Mouse (Mus musculus): ENCODE measurements around the gene Vmn2r62.
"Not testable (repeated sequence)": the region's sequence is repeated elsewhere in the genome, so short reads cannot be mapped to it uniquely, and the experiment has no call there.

Gene Vmn2r62

DNA sequence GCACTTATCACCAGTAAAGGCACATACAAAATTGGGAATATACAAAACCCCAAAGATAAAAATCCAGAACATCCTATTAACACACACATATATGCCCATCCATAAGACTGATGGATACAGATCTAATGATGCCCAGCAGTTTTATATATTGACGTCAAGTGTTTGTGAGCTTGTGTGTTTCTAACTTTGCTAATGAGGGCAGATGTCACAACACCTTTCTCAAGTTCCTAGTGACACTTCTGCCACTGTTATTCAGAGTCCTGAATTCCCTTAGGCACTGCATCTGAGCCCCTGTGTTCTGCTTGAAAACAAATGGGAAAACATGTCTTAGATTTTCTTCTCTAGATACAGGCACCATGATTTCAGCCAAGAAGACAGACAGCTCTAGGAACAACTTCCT, at the start of gene Vmn2r62:
Vmn2r62 (minus strand) TSS at position 101 of the 400 bp plus-strand sequence.
- not testable (repeated sequence) for DNase-seq (ENCODE audit: low read depth, low spot score)

DNA sequence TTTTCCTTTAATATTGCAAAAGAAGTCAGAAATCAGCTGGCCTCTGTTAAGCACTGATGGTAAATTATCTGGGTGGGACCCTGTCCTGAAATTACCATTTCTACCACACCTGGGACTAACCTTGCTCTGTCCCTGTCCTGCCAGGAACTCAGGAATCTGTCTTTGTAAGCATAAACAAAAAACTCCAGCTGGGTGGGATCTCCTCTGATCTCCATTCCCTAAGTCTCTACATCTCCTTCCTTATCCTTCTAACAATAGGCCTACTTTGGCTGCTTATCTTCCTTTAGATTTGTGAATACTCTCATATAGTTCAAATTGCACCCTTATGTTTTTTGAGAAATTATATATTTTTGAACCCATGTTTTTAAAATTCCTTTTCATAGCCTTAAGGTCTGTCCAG, 45.0 kb upstream of the Vmn2r62 start:
- DNase-seq (ENCODE audit: low read depth, low spot score): not testable (repeated sequence)

DNA sequence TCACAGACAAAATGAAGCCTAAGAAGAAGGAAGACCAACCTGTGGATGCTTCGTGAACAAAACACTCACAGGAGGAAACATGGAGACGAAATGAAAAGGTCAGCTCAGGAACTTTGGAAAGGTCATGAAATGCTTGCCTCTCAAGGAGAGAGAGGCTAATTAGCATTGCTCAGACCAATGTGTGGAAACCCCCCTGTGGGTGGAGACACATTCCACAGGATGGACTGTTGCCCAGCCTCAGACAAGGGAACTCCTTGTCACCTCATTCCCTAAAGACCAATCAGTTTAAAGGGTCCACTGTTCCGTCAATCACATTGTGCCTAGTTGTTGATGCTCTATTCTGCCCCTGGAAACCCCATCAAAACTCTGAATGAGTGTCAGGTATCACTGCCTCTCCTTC, 38.9 kb upstream of the Vmn2r62 start:
- no peak for DNase-seq (ENCODE audit: low read depth, low spot score)

DNA sequence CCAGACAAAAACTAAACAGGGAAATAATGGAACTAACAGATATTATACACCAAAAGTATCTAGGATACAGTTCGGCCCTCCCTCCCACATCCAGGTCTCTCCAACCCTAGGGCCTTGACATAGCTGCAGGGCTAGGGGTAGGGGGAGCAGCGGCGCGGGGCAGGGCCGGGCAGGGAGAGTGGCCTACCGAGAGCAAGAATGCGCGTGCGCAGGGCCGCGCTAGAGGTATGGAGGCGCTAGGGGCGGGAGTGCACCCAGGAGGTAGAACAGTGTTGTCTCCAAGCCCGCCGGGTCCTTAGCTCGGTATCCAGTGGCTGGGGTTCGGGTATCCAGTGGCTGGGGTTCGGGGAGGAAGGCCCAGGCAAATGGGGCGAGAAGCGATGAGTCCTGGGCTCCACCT, 43.5 kb downstream of the Vmn2r62 start:
- DNase-seq (ENCODE audit: low read depth, low spot score): no peak

DNA sequence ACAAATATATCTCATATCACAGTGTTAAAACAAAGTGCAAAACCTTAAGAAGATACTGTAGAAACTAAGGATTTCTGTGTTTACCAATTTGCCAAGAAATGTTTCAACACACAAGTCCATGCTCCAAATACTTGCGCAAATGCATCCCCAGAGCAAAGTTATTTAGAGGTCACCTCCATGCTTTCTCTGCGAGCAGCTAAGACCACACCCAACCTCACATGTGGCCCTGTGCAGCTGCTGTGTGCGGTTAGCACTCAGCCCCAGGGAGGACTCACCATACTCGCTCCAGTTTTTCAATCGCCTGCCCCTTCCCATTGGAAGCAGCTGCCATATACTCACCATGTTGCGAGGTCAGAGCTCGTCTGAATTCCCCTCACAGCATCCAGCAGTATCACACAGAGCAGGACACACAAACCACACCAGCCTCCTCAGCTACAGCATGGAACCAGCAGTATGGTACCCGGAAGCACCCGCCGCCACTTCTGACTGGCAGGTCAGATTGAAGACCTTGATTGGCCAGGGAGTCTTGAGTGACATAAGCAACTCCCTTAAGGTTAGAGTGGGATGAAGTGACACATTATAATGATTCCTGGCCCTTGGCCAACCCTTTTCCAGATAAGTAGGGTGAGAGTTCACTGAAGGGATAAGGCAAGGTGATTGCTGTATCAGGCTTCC, 54.7 kb downstream of the Vmn2r62 start:
- no peak for DNase-seq (ENCODE audit: low read depth, low spot score)

DNA sequence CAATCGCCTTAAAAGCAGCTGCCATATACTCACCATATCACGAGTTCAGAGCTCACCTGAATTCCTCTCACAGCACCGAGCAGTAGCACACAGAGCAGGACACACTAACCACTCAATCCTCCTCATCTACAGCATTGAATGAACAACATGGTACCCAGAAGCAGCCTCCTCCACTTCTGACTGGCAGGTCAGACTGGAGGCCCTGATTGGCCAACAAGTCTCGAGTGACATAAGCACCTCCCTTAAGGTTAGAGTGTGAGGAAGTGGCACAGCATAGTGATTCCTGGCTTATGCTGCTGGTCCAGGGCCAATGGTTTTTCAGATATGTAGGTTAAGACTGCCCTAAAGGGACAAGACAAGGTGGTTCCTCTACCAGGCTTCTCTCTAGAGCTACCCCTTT, 66.4 kb downstream of the Vmn2r62 start, which contains the start of gene Gm17067:
Gm17067 (minus strand) TSS at position 101 of the 400 bp plus-strand sequence.
- not testable (repeated sequence) for DNase-seq (ENCODE audit: low read depth, low spot score)
